Mouse (Mus musculus) testis, adult 2 months (tissue): ENCODE results near the gene Pnmt. TPM values are rescaled to one million over a fixed set of nuclear protein-coding genes. Genes with fewer than 3 reads are reported as not detected.

Experiments used
- H3K27ac ChIP-seq: fragments of 200-500 bp; 2 replicates; pipeline ENCODE4 v1.5.1; 2012; ENCODE audit warnings: low read depth, low read length; ENCODE audit not compliant: control insufficient read depth, insufficient read depth
- H3K27me3 ChIP-seq: fragments of 200-500 bp; 2 replicates; pipeline ENCODE4 v1.6.1; 2012; ENCODE audit warnings: mild to moderate bottlenecking, low read length, moderate library complexity; ENCODE audit not compliant: control insufficient read depth, insufficient read depth
- H3K36me3 ChIP-seq: fragments of 200-500 bp; 2 replicates; pipeline ENCODE4 v1.6.1; 2012; ENCODE audit warnings: mild to moderate bottlenecking, low read length; ENCODE audit not compliant: control insufficient read depth, insufficient read depth
- H3K4me1 ChIP-seq: fragments of 200-500 bp; 2 replicates; pipeline ENCODE4 v1.6.1; 2012; ENCODE audit warnings: low read length; ENCODE audit not compliant: control insufficient read depth, insufficient read depth
- H3K4me3 ChIP-seq: fragments of 200-500 bp; 2 replicates; pipeline ENCODE4 v1.5.1; 2012; ENCODE audit warnings: low read depth, mild to moderate bottlenecking, low read length, moderate library complexity, mixed read lengths; ENCODE audit not compliant: control insufficient read depth
- CTCF ChIP-seq: fragments of 200-500 bp; IDR thresholded peaks from 2 replicates; pipeline ENCODE4 v1.5.1; 2012; ENCODE audit warnings: low read depth, mild to moderate bottlenecking, inconsistent platforms, low read length, moderate library complexity; ENCODE audit not compliant: control insufficient read depth, insufficient read depth, insufficient replicate concordance
- POLR2A ChIP-seq: fragments of 200-500 bp; IDR thresholded peaks from 2 replicates; pipeline ENCODE4 v1.6.1; 2012; ENCODE audit warnings: low read depth, mild to moderate bottlenecking, inconsistent platforms, low read length, moderate library complexity; ENCODE audit not compliant: control insufficient read depth
- polyA plus RNA-seq: library from polyadenylated mRNA; depleted of rRNA; stranded (reverse); fragments of >200 nt; gene quantifications from 2 replicates; pipeline ENCODE4 v1.2.3, GENCODE M21; 2012

Pnmt gene
- polyA plus RNA-seq, 1 experiment, result 0.35 TPM

DNA sequence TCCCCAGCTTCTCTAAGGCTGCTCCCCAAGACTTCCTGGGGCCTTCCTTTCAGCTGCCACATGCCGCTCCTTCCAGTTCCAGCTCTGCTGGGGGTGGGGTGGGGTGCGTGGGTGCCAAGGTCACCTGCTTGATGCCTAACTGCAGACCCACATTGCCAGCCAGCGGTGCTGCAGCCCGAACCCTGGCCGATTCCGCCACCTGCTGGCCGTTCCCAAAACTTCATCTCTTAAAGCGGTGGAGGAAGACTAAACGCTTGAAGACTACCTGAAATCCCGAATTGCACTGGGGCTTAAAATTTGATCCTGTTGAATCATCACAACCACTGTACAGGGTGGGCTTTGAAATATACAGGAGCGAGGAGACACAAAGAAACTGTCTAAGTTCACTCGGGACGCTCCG, 41.0 kb upstream of the Pnmt start:
- TF ChIP-seq CTCF (peak; percentile 86), POLR2A (no peak)
- Histone ChIP-seq H3K27ac (no peak overlapping the region), H3K4me3 (no peak overlapping the region), H3K36me3 (no peaks in the 10 kb centered on the region), H3K4me1 (peaks cover 14% of the 10 kb centered on the region), H3K27me3 (no peaks in the 10 kb centered on the region)

DNA sequence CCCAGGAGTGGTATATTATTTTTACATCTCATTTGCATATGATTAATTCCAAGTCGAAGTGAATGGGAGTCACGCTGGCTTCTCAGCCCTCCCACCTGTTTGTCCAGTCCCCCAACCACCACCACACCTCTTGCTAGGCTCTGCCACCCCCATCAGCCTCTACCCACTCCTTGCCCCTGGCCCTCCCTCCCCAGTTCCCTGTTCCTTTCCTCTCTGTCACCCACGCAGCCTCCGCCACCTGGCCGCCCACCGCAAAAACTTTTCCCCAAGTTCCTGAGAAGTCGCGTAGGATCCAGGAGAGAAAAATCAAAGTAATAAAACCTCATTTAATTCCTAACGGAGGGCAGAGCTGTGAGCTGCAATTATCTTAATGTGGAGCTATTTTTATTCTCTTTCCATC, 40.1 kb upstream of the Pnmt start:
- no peak overlapping the region for H3K27ac ChIP-seq
- no peak overlapping the region for H3K4me3 ChIP-seq
- no peaks in the 10 kb centered on the region for H3K36me3 ChIP-seq
- no peaks in the 10 kb centered on the region for H3K27me3 ChIP-seq
- peaks cover 14% of the 10 kb centered on the region for H3K4me1 ChIP-seq
- no peak for TF ChIP-seq POLR2A
- TF ChIP-seq CTCF, result no peak

DNA sequence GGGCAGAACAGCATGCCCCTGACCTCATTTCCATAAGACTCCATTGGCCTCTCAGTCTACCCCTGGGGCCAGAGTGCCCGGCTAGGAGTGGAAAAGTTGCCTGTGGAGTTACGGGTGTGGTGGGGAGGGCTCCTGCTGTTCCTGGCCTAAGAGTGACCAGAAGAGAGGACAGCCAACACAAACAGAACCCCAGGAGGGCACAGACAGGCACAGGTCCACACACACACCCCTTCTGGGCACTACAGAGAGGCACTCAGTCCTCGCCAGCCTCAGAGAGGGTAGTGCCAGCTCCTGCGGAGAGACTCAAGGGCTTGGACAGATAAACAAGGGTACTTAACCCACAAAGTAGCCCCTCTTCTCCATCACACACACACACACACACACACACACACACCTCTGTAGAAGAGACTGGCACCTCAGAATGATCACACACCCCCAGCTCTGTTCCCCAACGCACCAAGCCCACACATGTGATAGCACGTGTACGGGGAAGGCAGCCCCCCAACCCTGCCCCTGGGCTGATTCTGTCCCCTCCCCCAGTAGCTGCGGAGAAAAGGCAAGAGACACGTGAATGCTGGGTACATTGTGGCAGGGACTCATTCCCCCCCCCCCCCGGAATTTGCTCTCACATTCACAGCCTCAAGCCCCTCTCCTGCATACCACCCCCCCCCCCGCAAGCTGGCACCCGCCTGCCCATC, 38.7 kb upstream of the Pnmt start:
- Histone ChIP-seq H3K4me3 (no peak overlapping the region), H3K36me3 (no peaks in the 10 kb centered on the region), H3K27me3 (no peaks in the 10 kb centered on the region), H3K27ac (no peak overlapping the region), H3K4me1 (peaks cover 11% of the 10 kb centered on the region)
- no peak for TF ChIP-seq POLR2A
- TF ChIP-seq CTCF, result no peak

DNA sequence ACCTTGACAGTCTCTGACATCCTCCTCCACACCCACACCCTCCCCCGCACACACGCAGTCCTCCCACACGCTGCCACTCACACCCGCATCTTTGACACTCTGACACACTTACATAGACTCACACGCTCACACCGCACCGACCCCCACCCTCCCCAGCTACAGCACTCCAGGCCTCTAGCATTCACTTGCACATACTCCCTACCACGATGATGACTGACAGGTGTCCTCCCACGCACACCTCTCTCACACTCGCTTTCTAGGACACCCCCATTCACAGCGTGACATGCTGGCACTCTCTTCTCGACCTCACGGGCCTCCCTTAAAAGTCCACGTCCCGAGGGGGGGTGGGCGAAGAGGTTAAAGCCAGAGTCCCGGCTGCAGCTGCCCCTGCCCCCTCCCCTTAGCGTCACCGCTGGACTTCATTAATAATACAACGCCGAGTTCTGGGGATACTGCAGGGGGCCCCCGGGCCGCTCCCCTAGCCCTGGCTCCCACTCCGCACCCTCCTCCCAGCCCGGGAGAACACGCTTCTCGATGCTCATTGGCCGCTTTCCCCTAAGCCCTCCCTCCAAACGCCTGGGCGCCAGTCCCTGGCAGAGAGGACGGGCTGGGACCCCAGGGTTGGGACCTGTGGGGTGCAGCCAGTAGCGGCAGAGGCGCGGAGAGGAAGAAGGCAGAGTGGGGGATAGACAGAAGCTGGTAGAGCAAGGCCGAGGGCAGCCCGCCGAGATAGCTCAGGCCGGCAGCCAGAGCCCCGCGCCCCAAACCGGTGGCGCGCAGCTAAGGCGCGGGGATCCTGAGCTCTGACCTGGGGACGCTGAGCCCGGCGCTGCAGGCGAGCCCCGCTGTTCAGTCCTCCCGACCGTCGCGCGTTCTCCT, 37.9 kb upstream of the Pnmt start, which contains the start of gene Ppp1r1b:
TSS of gene Ppp1r1b (plus strand) at position 322 of the 879 bp plus-strand sequence.
- TF ChIP-seq POLR2A, result no peak
- TF ChIP-seq CTCF, result no peak
- no peak within 1 kb of the TSS for H3K27ac ChIP-seq
- H3K27me3 ChIP-seq, result no peaks in the 10 kb centered on the region
- peak within 1 kb of the TSS; percentile 78 for H3K4me3 ChIP-seq
- H3K4me1 ChIP-seq, result peaks cover 11% of the 10 kb centered on the region
- H3K36me3 ChIP-seq, result no peaks in the 10 kb centered on the region

DNA sequence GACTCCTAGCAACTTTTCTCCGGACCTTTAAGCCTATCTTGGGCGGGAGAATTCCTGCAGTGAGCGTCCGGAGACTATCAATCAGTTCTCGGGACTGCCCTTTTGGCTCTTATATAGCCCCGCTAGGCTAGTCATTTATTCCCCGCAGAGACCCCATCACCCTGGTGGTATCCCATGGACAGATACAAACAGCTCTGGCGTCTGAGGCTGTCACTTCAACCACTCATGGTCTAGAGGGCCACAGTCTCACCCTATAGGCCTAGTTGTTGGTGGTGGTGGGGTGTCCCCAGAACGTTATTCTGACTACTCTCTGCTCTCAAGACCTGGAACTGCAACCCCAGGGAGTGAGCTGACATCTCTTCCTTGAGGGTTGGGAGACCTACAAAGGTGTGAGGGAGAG, 36.9 kb upstream of the Pnmt start:
- TF ChIP-seq CTCF (no peak), POLR2A (no peak)
- Histone ChIP-seq H3K4me1 (peaks cover 11% of the 10 kb centered on the region), H3K36me3 (no peaks in the 10 kb centered on the region), H3K4me3 (no peak overlapping the region), H3K27me3 (no peaks in the 10 kb centered on the region), H3K27ac (no peak overlapping the region)

DNA sequence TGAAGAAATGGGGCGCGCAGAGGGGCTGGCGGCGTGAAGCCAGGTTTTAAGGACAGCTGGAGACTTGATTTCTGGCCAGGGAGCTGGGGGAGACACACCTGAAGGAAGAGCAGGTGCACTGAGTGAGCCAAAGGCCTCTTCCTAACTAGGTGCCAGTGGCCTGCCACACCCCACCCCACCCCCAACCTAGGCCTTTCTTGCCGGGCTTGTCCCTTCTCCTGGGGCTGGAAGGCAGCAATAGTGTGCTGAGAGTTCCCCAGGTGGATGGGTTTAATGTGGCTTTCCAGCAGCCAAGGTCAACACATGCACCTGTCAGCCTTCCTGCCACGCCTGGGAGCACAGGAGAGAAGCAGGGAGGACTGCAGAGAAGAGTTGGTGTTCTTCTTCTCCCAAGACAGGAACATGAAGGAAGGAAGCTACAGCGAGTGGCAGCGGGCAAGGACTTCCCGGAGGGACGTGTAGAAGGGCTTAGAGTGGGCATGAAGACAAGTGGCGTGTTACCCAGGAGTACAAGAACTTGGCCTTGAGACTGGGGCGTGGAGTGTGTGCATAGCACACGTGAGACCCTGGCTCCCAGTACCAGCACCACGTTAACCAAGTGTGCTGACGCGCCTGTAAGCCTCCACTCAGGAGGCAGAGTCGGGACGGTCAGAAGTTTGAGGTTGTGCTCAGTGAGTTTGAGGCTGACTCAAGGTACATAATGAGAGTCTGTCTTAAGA, 33.8 kb upstream of the Pnmt start:
- no peak for TF ChIP-seq CTCF
- TF ChIP-seq POLR2A, result no peak
- H3K4me3 ChIP-seq, result no peak overlapping the region
- H3K4me1 ChIP-seq, result peaks cover 13% of the 10 kb centered on the region
- H3K27ac ChIP-seq, result no peak overlapping the region
- H3K27me3 ChIP-seq, result no peaks in the 10 kb centered on the region
- H3K36me3 ChIP-seq, result no peaks in the 10 kb centered on the region
